Mouse (Mus musculus) heart, adult 9 months (tissue): ENCODE results near the gene Kdm4a.

Experiments used
- DNase-seq, 2 experiments: peaks; one replicate each; pipeline ENCODE4 v3.0.0; 2022; ENCODE audit warnings: low spot score in 2 of 2

Gene Kdm4a

GRCm38 (mm10) chr4:118154889-118155288, 25.0 kb downstream of the Kdm4a start:
- no peak for DNase-seq

- DNase-seq, result peak; percentile 47 to 55
These were observed 27.6 kb downstream of the Kdm4a start for GRCm38 (mm10) chr4:118152020-118152785.

- no peak for DNase-seq
These were observed 29.0 kb downstream of the Kdm4a start for GRCm38 (mm10) chr4:118150804-118151203.

GRCm38 (mm10) chr4:118149956-118150680, 29.7 kb downstream of the Kdm4a start:
- DNase-seq, result peak; percentile 36 to 49

GRCm38 (mm10) chr4:118149055-118149576, 30.7 kb downstream of the Kdm4a start:
- no peak for DNase-seq

GRCm38 (mm10) chr4:118148317-118148687, 31.5 kb downstream of the Kdm4a start:
- no peak for DNase-seq

- DNase-seq, result peak; percentile 71
These were observed 32.1 kb downstream of the Kdm4a start for GRCm38 (mm10) chr4:118147547-118148316.

GRCm38 (mm10) chr4:118147090-118147489, 32.8 kb downstream of the Kdm4a start:
- DNase-seq, result no peak

GRCm38 (mm10) chr4:118144324-118144723, 35.5 kb downstream of the Kdm4a start:
- DNase-seq, result peak; percentile 15 to 41

GRCm38 (mm10) chr4:118143679-118144078, 36.2 kb downstream of the Kdm4a start:
- no peak for DNase-seq

GRCm38 (mm10) chr4:118141511-118141910, 38.3 kb downstream of the Kdm4a start:
- DNase-seq, result no peak

GRCm38 (mm10) chr4:118138891-118139290, 41.0 kb downstream of the Kdm4a start:
- DNase-seq, result peak; percentile 72 to 75

- no peak for DNase-seq
These were observed 42.0 kb downstream of the Kdm4a start for GRCm38 (mm10) chr4:118137857-118138256.

GRCm38 (mm10) chr4:118137311-118137710, 42.5 kb downstream of the Kdm4a start:
- DNase-seq, result no peak

GRCm38 (mm10) chr4:118135414-118135813, 44.4 kb downstream of the Kdm4a start:
- DNase-seq, result no peak

GRCm38 (mm10) chr4:118134485-118135365, 45.1 kb downstream of the Kdm4a start, which contains the start of gene St3gal3:
Gene St3gal3, minus strand, starts transcription at chr4:118134914.
- peak; percentile 94 to 96 for DNase-seq

GRCm38 (mm10) chr4:118131329-118131728, 48.5 kb downstream of the Kdm4a start:
- DNase-seq, result no peak

- DNase-seq, result no peak
These were observed 56.7 kb downstream of the Kdm4a start for GRCm38 (mm10) chr4:118123030-118123704.

GRCm38 (mm10) chr4:118122078-118122477, 57.8 kb downstream of the Kdm4a start:
- DNase-seq, result no peak

- DNase-seq, result no peak
These were observed 62.3 kb downstream of the Kdm4a start for GRCm38 (mm10) chr4:118117565-118117964.
